Mouse (Mus musculus) kidney, postnatal 0 days (tissue): ENCODE data around the gene Gosr1. TPM values are rescaled to one million over a fixed set of nuclear protein-coding genes. Genes with fewer than 3 reads are reported as not detected.

ENCODE experiments used
- ATAC-seq: fragments of 200-750 bp; cut with Nextera tagmentation; replicated peaks from 2 replicates; pipeline ENCODE4 v1.8.0; 2017; ENCODE audit warnings: low read depth, moderate number of reproducible peaks, moderate TSS enrichment, moderate library complexity; ENCODE audit not compliant: low FRiP score
- DNase-seq: peaks from one replicate; pipeline ENCODE4 v3.0.0-alpha.2; 2016; ENCODE audit warnings: low spot score
- H3K27ac ChIP-seq: fragments of 300-500 bp; sonication (generic); 2 replicates; pipeline ENCODE4 v1.5.1; 2014; ENCODE audit warnings: mild to moderate bottlenecking
- H3K27me3 ChIP-seq: fragments of 300-500 bp; sonication (generic); 2 replicates; pipeline ENCODE4 v1.6.1; 2014; ENCODE audit warnings: low read length, mixed read lengths; ENCODE audit not compliant: insufficient read depth
- H3K36me3 ChIP-seq: fragments of 300-500 bp; sonication (generic); 2 replicates; pipeline ENCODE4 v1.6.1; 2014; ENCODE audit warnings: low read length, mixed read lengths; ENCODE audit not compliant: insufficient read depth
- H3K4me1 ChIP-seq: fragments of 300-500 bp; sonication (generic); replicated peaks from 2 replicates; pipeline ENCODE4 v1.6.1; 2014; ENCODE audit warnings: antibody characterized with exemption, low read length, mixed read lengths; ENCODE audit not compliant: insufficient read depth
- H3K4me2 ChIP-seq: fragments of 300-500 bp; sonication (generic); 2 replicates; pipeline ENCODE4 v1.6.1; 2014; ENCODE audit warnings: mild to moderate bottlenecking, low read length, moderate library complexity, mixed read lengths
- H3K4me3 ChIP-seq: fragments of 300-500 bp; sonication (generic); replicated peaks from 2 replicates; pipeline ENCODE4 v1.5.1; 2014; ENCODE audit warnings: low read depth, low read length
- H3K9ac ChIP-seq: fragments of 300-500 bp; sonication (generic); 2 replicates; pipeline ENCODE4 v1.6.1; 2014; ENCODE audit warnings: low read depth, low read length
- H3K9me3 ChIP-seq: fragments of 300-500 bp; sonication (generic); replicated peaks from 2 replicates; pipeline ENCODE4 v1.6.1; 2016; ENCODE audit warnings: low read length, inconsistent platforms, mixed read lengths
- CTCF ChIP-seq: IDR thresholded peaks from 2 replicates; pipeline ENCODE4 v1.5.1; 2016; ENCODE audit warnings: antibody characterized with exemption, low read depth, mild to moderate bottlenecking, moderate library complexity
- WGBS: fragments of 180-500 bp; shearing (Covaris S2); extraction: QIAGEN DNeasy Blood & Tissue Kit; methylation state at CpG from one replicate; pipeline ENCODE4 v1.1.7; 2014; 5-methylcytosine and 5-hydroxymethylcytosine counted together
- polyA plus RNA-seq: library from polyadenylated mRNA; unstranded; fragments of >200 nt; fragmentation: Nextera tagmentation; extraction: Ambion mirVana; gene quantifications from 2 replicates; pipeline ENCODE4 v1.2.1, GENCODE M21; 2015

Gene Gosr1
- polyA plus RNA-seq, 1 experiment from 2014 or later = 23.9 TPM

GRCm38 (mm10) chr11:76739125-76739524, 24.3 kb downstream of the Gosr1 start:
- no peaks in the 10 kb centered on the region for H3K4me1 ChIP-seq
- no peak overlapping the region for H3K27ac ChIP-seq
- WGBS = 76% methylated on average over 6 of the region's 6 CpGs
- H3K4me3 ChIP-seq = no peak overlapping the region
- no peak overlapping the region for H3K9ac ChIP-seq
- no peaks in the 10 kb centered on the region for H3K27me3 ChIP-seq
- no peaks in the 10 kb centered on the region for H3K9me3 ChIP-seq
- ATAC-seq = no peak
- H3K4me2 ChIP-seq = no peak overlapping the region
- TF ChIP-seq CTCF = peak; percentile 68
- H3K36me3 ChIP-seq = peaks cover 31% of the 10 kb centered on the region; the same call in 1 of the 2 replicates
- DNase-seq = peak; percentile 40

DNA sequence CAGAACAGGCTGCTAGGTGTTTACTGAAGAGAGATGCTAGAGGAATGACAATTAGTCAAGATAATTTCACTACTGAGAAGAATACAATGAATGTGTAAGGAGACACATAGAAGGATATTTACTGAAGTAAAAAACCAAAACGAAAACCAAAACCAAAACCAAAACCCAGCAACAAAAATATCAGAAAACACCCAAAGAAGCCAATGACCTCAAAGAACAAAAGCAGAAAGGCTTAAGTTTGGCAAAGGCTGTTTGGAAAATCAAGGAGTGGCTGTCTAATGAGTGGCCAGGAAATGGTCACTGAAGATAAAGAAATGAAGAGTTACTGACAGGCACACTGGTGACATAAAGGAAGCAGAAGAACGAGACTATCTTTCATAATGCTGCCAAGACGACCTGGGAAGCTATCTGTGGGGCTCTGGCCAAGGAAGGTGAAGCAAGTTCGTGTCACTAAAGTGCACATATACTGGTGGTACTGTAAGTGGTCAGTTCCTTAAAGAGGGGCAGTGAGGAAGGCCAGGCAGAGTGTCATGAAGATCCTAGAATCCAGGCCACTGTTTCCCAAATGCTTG, 27.5 kb downstream of the Gosr1 start:
- H3K4me1 ChIP-seq = no peaks in the 10 kb centered on the region
- H3K27me3 ChIP-seq = no peaks in the 10 kb centered on the region
- ATAC-seq (no peak), DNase-seq (no peak)
- no peaks in the 10 kb centered on the region for H3K9me3 ChIP-seq
- H3K36me3 ChIP-seq = peaks cover 36% of the 10 kb centered on the region
- TF ChIP-seq CTCF = no peak
- no peak overlapping the region for H3K4me2 ChIP-seq
- H3K4me3 ChIP-seq = no peak overlapping the region
- H3K9ac ChIP-seq = no peak overlapping the region
- H3K27ac ChIP-seq = no peak overlapping the region
- 72% methylated on average over 4 of the region's 4 CpGs for WGBS

DNA sequence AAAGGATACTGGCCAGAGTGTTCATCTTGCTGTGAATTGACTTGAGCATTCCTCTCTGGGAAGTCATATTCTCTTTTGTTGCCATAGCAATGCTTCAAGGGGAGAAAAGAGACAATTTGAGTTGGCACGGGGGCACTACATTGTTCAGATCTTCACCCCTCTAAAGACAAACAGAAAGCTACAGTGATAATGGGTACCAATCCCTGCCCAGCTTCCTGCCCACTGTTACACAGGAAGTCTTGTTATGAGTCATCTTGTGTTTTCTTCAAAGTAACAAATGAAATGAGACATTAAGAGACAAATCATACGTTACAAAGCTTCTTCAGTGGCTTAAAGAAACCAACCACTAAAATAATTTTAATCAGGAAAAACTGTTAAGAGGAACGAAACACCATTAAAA, 28.8 kb downstream of the Gosr1 start:
- Histone ChIP-seq H3K27ac (no peak overlapping the region), H3K9ac (no peak overlapping the region), H3K27me3 (no peaks in the 10 kb centered on the region), H3K4me2 (no peak overlapping the region), H3K4me1 (no peaks in the 10 kb centered on the region), H3K9me3 (no peaks in the 10 kb centered on the region), H3K4me3 (no peak overlapping the region), H3K36me3 (peaks cover 43% of the 10 kb centered on the region)
- 61% methylated on average over 3 of the region's 3 CpGs for WGBS
- TF ChIP-seq CTCF = no peak
- DNase-seq (no peak), ATAC-seq (no peak)

- Histone ChIP-seq H3K36me3 (peaks cover 47% of the 10 kb centered on the region), H3K9me3 (no peaks in the 10 kb centered on the region), H3K4me1 (no peaks in the 10 kb centered on the region), H3K27ac (no peak overlapping the region), H3K4me2 (no peak overlapping the region), H3K4me3 (no peak overlapping the region), H3K9ac (no peak overlapping the region), H3K27me3 (no peaks in the 10 kb centered on the region)
- WGBS = 83% methylated on average over 3 of the region's 3 CpGs
- no peak for TF ChIP-seq CTCF
- ATAC-seq (no peak), DNase-seq (no peak)
These were observed 32.7 kb downstream of the Gosr1 start for GRCm38 (mm10) chr11:76730650-76731049.

DNA sequence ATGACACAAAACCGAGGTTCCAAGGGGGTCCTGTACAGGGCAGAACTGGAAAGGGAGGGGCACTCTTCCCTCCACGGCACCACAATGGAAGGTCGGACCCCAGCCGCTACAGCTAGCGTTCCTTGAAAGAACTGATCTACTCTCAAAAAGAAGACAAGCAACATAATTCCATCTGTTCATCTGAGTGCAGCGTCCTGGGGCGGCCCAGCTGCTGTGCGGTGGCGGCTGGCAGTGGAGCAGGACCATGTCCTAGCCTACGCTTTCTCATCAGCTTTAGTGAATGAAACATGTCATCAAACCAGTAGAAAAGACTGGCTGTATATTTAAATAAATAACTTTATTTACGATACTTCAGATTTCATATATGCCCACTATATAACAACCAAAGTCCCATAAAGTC, 35.3 kb downstream of the Gosr1 start:
- H3K4me3 ChIP-seq = no peak overlapping the region
- TF ChIP-seq CTCF = no peak
- no peaks in the 10 kb centered on the region for H3K9me3 ChIP-seq
- H3K4me1 ChIP-seq = no peaks in the 10 kb centered on the region
- ATAC-seq = no peak
- H3K4me2 ChIP-seq = no peak overlapping the region
- DNase-seq = no peak
- WGBS = 92% methylated on average over 11 of the region's 11 CpGs
- H3K9ac ChIP-seq = no peak overlapping the region
- H3K27me3 ChIP-seq = no peaks in the 10 kb centered on the region
- no peak overlapping the region for H3K27ac ChIP-seq
- peaks cover 29% of the 10 kb centered on the region for H3K36me3 ChIP-seq

GRCm38 (mm10) chr11:76723911-76724310, 39.5 kb downstream of the Gosr1 start:
- Histone ChIP-seq H3K36me3 (peaks cover 3% of the 10 kb centered on the region), H3K27me3 (no peaks in the 10 kb centered on the region), H3K4me1 (no peaks in the 10 kb centered on the region), H3K9me3 (no peaks in the 10 kb centered on the region), H3K4me2 (no peak overlapping the region), H3K9ac (no peak overlapping the region), H3K4me3 (no peak overlapping the region), H3K27ac (no peak overlapping the region)
- no peak for DNase-seq
- TF ChIP-seq CTCF = no peak
- ATAC-seq = no peak
- WGBS = 41% methylated on average over 8 of the region's 8 CpGs

DNA sequence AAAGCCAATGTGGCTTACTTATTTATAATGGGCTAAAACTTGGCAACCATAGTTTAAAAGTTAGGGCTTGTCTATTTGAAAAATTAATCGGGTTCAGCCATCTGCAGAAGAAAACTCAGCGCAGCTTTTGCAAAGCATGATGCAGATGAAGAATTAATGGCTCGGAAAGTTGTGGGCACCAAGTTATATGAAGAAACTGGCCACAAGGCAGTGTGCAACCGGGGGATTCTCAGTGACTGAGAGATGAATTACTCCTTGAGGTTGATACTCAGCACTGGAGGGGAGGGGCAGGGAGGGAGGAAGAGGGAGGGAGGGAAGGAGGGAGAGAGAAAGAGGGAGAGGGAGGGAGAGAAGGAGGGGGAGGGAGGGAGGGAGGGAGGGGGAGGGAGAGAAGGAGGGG, 46.4 kb downstream of the Gosr1 start:
- Histone ChIP-seq H3K27me3 (no peaks in the 10 kb centered on the region), H3K9ac (no peak overlapping the region), H3K9me3 (no peaks in the 10 kb centered on the region), H3K4me2 (no peak overlapping the region), H3K4me3 (no peak overlapping the region), H3K4me1 (no peaks in the 10 kb centered on the region), H3K36me3 (no peaks in the 10 kb centered on the region), H3K27ac (no peak overlapping the region)
- 51% methylated on average over 4 of the region's 4 CpGs for WGBS
- no peak for TF ChIP-seq CTCF
- ATAC-seq = no peak
- DNase-seq = no peak
